ENCODE assay signal across 20 mouse cellular contexts in the genomic region with DNA sequence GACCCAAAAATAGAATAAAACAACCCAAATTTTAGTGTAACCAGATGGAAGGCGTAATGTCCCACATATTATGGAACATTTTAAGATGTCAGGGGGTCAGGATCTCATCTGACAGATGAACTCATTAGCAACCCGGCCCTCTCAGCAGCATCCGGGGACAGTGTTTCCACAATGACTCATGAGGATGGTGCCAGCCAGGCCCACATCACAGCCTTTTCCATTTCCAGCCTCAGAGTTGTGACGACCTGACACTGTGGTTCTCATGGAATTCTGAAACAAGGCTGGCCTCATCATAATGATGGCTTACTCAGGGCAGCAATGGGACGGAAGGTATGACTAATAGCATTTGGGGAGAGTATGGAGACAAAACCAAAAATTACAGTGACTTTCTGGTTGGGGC. TPM values are rescaled to one million over a fixed set of nuclear protein-coding genes. Genes with fewer than 3 reads are reported as not detected.
DNase-seq lines count a peak whose midpoint lies in the region; ATAC-seq lines count a peak whose summit lies in the region.
"Had no signal": no experiment of that assay in that cellular context is flagged by ENCODE, and none has a peak within 500 bp of the region (broad histone marks: within the 10 kb centered on the region; RNA-seq: fewer than 3 reads in every experiment).

No protein-coding gene starts in this region.

- no peaks in the 10 kb centered on the region for H3K9me3 ChIP-seq in lung, embryonic 15.5 days
- H3K9me3 ChIP-seq: hindbrain, embryonic 13.5 days; limb, embryonic 10.5 days; liver, embryonic 12.5 days; stomach, embryonic 15.5 days had no signal

- no peak overlapping the region for H3K4me3 ChIP-seq in lung, embryonic 15.5 days
- H3K4me3 ChIP-seq: hindbrain, embryonic 13.5 days; left cerebral cortex, adult 2 months; limb, embryonic 10.5 days; liver, embryonic 12.5 days; stomach, embryonic 15.5 days had no signal

- no peak for DNase-seq in frontal cortex, postnatal 10 days (ENCODE audit: low spot score in 2 of 2)
- no peak for DNase-seq in lung, postnatal 25 days (ENCODE audit: low spot score)
- peak; percentile 70 for DNase-seq in fibroblast of lung, adult 2 months (ENCODE audit: low read depth)
- no peak for DNase-seq in B cell, adult 2 months
- DNase-seq in cerebellum, adult 9-10 months: no peak
- DNase-seq: cerebellum, postnatal 10 days; gastrocnemius, postnatal 10 days; heart, postnatal 10 days; midbrain, embryonic 14.5 days; retina, postnatal 1 day; spleen, adult 18-20 months had no signal

- H3K27ac ChIP-seq in lung, embryonic 15.5 days: peak overlapping the region; percentile 7; the same call in 1 of the 2 replicates
- H3K27ac ChIP-seq: hindbrain, embryonic 13.5 days; limb, embryonic 10.5 days; liver, embryonic 12.5 days; stomach, embryonic 15.5 days had no signal

- H3K36me3 ChIP-seq in lung, embryonic 15.5 days: no peaks in the 10 kb centered on the region
- H3K36me3 ChIP-seq: hindbrain, embryonic 13.5 days; limb, embryonic 10.5 days; liver, embryonic 12.5 days; stomach, embryonic 15.5 days had no signal

- H3K27me3 ChIP-seq in lung, embryonic 15.5 days: no peaks in the 10 kb centered on the region
- H3K27me3 ChIP-seq: hindbrain, embryonic 13.5 days; liver, embryonic 12.5 days; stomach, embryonic 15.5 days had no signal

- peak; percentile 88 for ATAC-seq in frontal cortex, adult (ENCODE audit: low TSS enrichment)
- no peak for ATAC-seq in lung, embryonic 15.5 days (ENCODE audit: borderline replicate concordance, extremely low read depth, low FRiP score, low TSS enrichment)
- ATAC-seq: forebrain, embryonic 14.5 days; intestine, embryonic 16.5 days; liver, embryonic 12.5 days had no signal

- no peak overlapping the region for H3K9ac ChIP-seq in lung, embryonic 15.5 days
- H3K9ac ChIP-seq: hindbrain, embryonic 13.5 days; liver, embryonic 12.5 days; stomach, embryonic 15.5 days had no signal

- H3K4me2 ChIP-seq in lung, embryonic 15.5 days: no peak overlapping the region
- H3K4me2 ChIP-seq: hindbrain, embryonic 13.5 days; liver, embryonic 12.5 days; stomach, embryonic 15.5 days had no signal

- WGBS in lung, embryonic 15.5 days: 52% methylated on average over 5 of the region's 5 CpGs

- H3K4me1 ChIP-seq in lung, embryonic 15.5 days: no peaks in the 10 kb centered on the region; the same call in 1 of the 2 replicates
- H3K4me1 ChIP-seq: hindbrain, embryonic 13.5 days; limb, embryonic 10.5 days; liver, embryonic 12.5 days; stomach, embryonic 15.5 days had no signal

RNA-seq across cellular contexts. Expression of a gene that starts 18.1 kb away (rescaled TPM):
- polyA plus RNA-seq in lung, embryonic 15.5 days (2015; fragmentation: Nextera tagmentation; extraction: Ambion mirVana): 48.8 and 56.3 TPM in 2 replicates
